Mouse (Mus musculus) spleen, adult 2 months (tissue): ENCODE data around the gene Notch2. TPM values are rescaled to one million over a fixed set of nuclear protein-coding genes. Genes with fewer than 3 reads are reported as not detected.

Source experiments
- DNase-seq, 2 experiments: peaks; one replicate each; pipeline versions ENCODE4 v3.0.0 to v3.0.0-alpha.2; 2012 to 2021; ENCODE audit warnings: low spot score in 2 of 2, low read depth in 1 of 2
- H3K27ac ChIP-seq: fragments of 200-500 bp; 2 replicates; pipeline ENCODE4 v1.5.1; 2012; ENCODE audit warnings: low read length, inconsistent platforms; ENCODE audit not compliant: insufficient read depth
- H3K27me3 ChIP-seq: fragments of 200-500 bp; 2 replicates; pipeline ENCODE4 v1.6.1; 2012; ENCODE audit warnings: mild to moderate bottlenecking, moderate library complexity, low read length, inconsistent platforms; ENCODE audit not compliant: control insufficient read depth, insufficient read depth
- H3K36me3 ChIP-seq: fragments of 200-500 bp; 2 replicates; pipeline ENCODE4 v1.6.1; 2012; ENCODE audit warnings: mild to moderate bottlenecking, low read length, inconsistent platforms; ENCODE audit not compliant: control insufficient read depth, insufficient read depth
- H3K4me1 ChIP-seq: fragments of 200-500 bp; 2 replicates; pipeline ENCODE4 v1.6.1; 2011; ENCODE audit warnings: inconsistent platforms; ENCODE audit not compliant: control insufficient read depth, insufficient read depth, insufficient read length
- H3K4me3 ChIP-seq: fragments of 200-500 bp; 2 replicates; pipeline ENCODE4 v1.5.1; 2011; ENCODE audit warnings: mild to moderate bottlenecking, inconsistent platforms; ENCODE audit not compliant: insufficient read depth, insufficient read length; ENCODE audit errors: extremely low read depth
- CTCF ChIP-seq: fragments of 200-500 bp; IDR thresholded peaks from 2 replicates; pipeline ENCODE4 v1.5.1; 2011; ENCODE audit warnings: mild to moderate bottlenecking, inconsistent platforms; ENCODE audit not compliant: insufficient read depth, insufficient read length, insufficient replicate concordance; ENCODE audit errors: extremely low read depth
- POLR2A ChIP-seq: fragments of 200-500 bp; IDR thresholded peaks from 2 replicates; pipeline ENCODE4 v1.6.1; 2011; ENCODE audit warnings: low read depth, low read length, inconsistent platforms
- WGBS: fragments of 180-500 bp; shearing (Covaris S2); methylation state at CpG from one replicate; pipeline ENCODE4 v1.1.7; 2018; 5-methylcytosine and 5-hydroxymethylcytosine counted together
- polyA plus RNA-seq: library from polyadenylated mRNA; depleted of rRNA; stranded (reverse); fragments of >200 nt; gene quantifications from 2 replicates; pipeline ENCODE4 v1.2.3, GENCODE M21; 2012

Gene Notch2
- polyA plus RNA-seq, 1 experiment = 45.7 TPM

DNA sequence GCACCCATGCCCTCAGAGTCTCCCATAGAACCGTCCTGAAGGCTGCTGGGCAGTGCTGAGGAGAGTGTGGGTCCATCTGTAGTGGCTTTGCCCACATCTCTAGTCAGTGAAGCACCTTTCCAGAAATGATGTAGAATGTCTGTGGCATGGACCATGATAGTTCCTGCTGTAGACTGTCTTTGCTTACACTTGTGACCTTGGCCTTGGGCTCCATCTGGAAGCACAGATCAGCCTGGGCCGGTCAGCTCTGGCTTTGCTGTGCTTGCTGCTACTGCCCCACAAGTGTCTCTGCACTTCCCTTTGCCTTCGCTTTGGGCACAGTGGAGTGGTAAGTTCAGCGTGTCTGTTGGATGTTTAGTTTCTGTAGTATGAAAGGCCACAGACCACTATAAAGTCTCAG lies 45.7 kb downstream of the Notch2 start:
- TF ChIP-seq POLR2A = no peak
- Histone ChIP-seq H3K27me3 (no peaks in the 10 kb centered on the region), H3K4me1 (peaks cover 17% of the 10 kb centered on the region; the same call in 1 of the 2 replicates), H3K27ac (no peak overlapping the region), H3K4me3 (no peak overlapping the region), H3K36me3 (peaks cover 3% of the 10 kb centered on the region; the same call in 1 of the 2 replicates)
- WGBS = 81% methylated on average over 4 of the region's 4 CpGs
- DNase-seq = no peak

DNA sequence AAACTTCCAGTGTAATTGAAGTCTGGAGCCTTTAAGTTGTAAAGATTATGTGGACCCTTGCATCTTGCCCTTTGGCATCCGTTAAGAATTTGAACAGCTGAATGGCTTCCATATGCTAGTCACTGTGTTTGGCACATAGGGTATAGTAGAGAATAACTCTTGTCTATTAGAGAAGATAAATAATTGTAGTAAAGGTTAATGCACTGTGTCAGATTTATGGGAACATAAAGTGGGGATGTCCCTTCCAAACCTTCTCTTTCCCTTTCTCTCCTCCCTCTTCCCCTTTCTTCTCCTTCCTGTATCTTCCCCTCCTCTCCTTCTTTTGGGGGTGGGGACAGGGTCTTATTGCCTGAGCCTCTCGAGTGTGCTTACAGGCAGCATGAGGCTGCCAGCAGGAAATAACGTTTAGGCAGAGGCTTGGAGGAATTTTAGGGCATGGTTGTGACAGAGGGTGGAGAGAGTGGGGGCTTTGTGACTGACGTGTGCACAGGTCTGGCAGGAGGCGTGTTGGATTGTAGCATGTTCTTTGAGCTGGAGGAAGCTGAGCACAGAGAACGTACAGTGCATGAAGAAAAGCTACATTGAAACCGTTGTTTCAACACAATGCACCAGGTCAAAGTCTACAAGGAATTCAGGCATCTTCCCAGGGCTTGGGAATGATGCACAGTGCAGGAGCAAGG lies 47.8 kb downstream of the Notch2 start:
- 51% methylated on average over 7 of the region's 7 CpGs for WGBS
- no peaks in the 10 kb centered on the region for H3K27me3 ChIP-seq
- TF ChIP-seq POLR2A = no peak
- TF ChIP-seq CTCF = no peak
- 0 out of 2 replicates have a peak, but pooled peaks cover 3% of the 10 kb centered on the region for H3K36me3 ChIP-seq
- DNase-seq = no peak
- H3K27ac ChIP-seq = no peak overlapping the region
- H3K4me1 ChIP-seq = peaks cover 19% of the 10 kb centered on the region; the same call in 1 of the 2 replicates
- H3K4me3 ChIP-seq = no peak overlapping the region

DNA sequence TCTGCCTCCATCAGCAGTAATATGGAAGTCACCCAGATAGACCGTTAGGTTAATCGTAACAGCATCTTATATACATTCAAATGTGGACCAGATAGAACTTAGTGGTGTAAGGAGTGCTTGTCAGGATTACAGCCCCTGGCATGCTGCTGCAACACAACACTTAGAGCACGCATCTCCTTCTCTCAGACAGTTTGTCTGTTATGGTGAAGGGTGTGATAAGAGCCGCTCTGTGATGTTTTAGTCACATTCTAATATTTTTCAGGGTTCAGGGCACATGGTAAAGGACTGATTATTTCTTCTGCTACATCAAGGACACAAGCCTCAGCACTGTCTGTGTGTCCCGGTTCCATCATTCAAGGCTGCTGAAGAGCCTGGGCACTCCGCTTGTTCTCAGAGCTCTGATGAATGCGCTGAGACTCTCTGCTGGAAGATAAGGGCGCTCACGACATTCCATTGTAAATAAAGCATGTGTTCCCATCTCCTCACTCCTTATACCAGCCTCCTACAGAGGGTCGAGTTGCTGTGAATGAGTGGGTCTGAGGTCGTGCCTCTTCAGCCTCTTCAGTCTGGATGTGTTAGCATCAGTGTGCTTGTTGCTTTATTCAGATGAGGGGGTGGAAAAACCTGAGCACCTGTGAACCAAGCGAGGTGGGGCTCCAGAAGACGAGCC lies 48.5 kb downstream of the Notch2 start:
- Histone ChIP-seq H3K4me1 (peaks cover 19% of the 10 kb centered on the region; the same call in 1 of the 2 replicates), H3K27ac (no peak overlapping the region), H3K27me3 (no peaks in the 10 kb centered on the region), H3K36me3 (0 out of 2 replicates have a peak, but pooled peaks cover 3% of the 10 kb centered on the region), H3K4me3 (no peak overlapping the region)
- no peak for DNase-seq
- WGBS = 70% methylated on average over 13 of the region's 13 CpGs
- TF ChIP-seq CTCF (no peak), POLR2A (no peak)

DNA sequence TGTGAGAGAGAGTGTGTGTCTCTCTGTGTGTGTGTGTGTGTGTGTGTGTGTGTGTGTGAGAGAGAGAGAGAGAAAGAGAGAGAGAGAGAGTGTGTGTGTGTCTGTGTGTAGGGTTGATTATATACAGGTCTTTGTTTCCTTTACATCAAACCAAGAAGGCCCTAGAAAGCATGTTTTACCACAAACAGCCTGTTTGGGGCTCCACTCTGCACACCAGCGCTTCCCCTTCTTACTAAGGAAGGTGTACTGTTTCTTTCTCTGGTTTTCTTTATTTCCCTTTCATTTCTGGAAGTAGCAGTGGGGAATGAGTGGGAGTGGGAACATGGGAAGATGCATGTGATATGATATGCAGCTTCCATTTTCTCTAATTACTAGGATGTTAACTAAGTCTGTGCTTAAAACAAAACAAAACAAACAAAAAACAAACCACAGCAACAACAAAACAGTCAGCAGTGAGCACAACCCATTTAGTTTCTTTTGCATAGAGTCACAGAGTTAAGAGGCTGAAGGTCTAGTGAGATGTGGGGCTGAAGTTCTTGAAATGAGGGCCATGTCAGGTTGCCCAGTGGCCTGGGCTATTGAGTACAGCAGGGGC lies 49.4 kb downstream of the Notch2 start:
- H3K4me3 ChIP-seq = no peak overlapping the region

DNA sequence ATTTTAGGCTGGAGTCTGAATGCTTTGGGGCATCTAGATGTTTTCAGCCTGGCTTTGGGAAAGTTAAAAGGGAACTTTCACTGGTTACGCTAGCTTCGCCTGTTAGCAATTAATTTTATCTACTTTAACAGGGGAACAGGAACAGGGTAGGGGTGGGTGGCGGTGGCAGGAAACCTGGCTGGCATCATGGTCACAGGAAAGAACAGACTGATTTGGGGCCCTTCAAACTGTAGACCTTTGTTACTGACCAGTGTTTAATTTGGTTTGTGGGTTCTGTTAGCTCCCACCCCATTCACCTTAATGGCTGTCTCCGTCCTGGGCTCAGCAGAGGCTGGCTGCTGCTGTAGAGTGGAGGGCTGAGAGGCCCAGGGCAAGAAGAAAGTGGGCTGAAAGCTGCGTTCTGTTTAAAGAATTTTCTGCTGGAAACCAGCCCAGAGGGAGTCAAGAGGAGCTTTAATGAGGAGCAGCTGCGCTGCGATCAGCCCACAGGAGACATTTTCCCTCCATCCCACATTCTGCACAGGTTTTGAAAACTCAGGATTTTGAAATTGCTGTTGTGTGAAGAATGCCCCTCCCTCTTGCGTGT lies 50.0 kb downstream of the Notch2 start:
- Histone ChIP-seq H3K36me3 (peaks cover 6% of the 10 kb centered on the region; the same call in 1 of the 2 replicates), H3K27ac (peak overlapping the region; percentile 61), H3K4me1 (peaks cover 19% of the 10 kb centered on the region; the same call in 1 of the 2 replicates), H3K27me3 (no peaks in the 10 kb centered on the region), H3K4me3 (no peak overlapping the region)
- WGBS = 33% methylated on average over 8 of the region's 8 CpGs
- no peak for DNase-seq
- TF ChIP-seq CTCF = no peak
- no peak for TF ChIP-seq POLR2A

More for the DNA sequence above, 49.4 kb downstream of the Notch2 start:
- 26% methylated on average over 1 of the region's 1 CpGs for WGBS
- no peaks in the 10 kb centered on the region for H3K27me3 ChIP-seq
- no peak for DNase-seq
- no peak for TF ChIP-seq CTCF
- no peak for TF ChIP-seq POLR2A
- H3K27ac ChIP-seq = peak overlapping the region; percentile 61
- 0 out of 2 replicates have a peak, but pooled peaks cover 3% of the 10 kb centered on the region for H3K36me3 ChIP-seq
- peaks cover 19% of the 10 kb centered on the region; the same call in 1 of the 2 replicates for H3K4me1 ChIP-seq

DNA sequence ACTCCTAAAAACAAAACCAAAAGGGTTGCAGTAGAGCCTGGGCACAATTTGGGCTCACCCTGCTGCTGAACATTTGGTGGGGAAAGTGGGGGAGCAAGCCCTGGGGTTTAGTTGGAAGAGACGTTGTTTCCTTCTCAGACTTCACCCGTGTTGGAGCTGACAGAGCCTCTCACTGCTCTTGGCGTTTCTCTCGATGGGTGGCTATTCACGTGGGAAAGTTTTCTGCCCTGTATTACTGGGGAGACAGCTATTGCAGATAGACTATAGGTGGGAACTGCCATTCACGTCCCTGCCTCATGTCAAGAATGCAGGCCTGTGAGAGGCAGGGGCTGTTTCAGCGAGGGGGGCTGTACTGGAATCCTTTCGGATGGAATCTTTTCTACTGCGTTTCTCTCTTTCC lies 50.5 kb downstream of the Notch2 start:
- H3K4me3 ChIP-seq = no peak overlapping the region

More for the DNA sequence above, 50.5 kb downstream of the Notch2 start:
- H3K4me1 ChIP-seq = peaks cover 19% of the 10 kb centered on the region; the same call in 1 of the 2 replicates
- H3K27me3 ChIP-seq = no peaks in the 10 kb centered on the region
- TF ChIP-seq POLR2A = no peak
- no peak for TF ChIP-seq CTCF
- WGBS = 45% methylated on average over 9 of the region's 9 CpGs
- DNase-seq = no peak
- peaks cover 6% of the 10 kb centered on the region; the same call in 1 of the 2 replicates for H3K36me3 ChIP-seq
- H3K27ac ChIP-seq = peak overlapping the region; percentile 61
